Mouse (Mus musculus): ENCODE measurements around the gene Araf. TPM values are rescaled to one million over a fixed set of nuclear protein-coding genes. Genes with fewer than 3 reads are reported as not detected.

Araf gene
- total and polyA plus RNA-seq, 3 experiments, result 81.1 to 135 (median 88.0) TPM

- intact Hi-C loops (cut with DNase I), result no loop called here
Observed at GRCm38 (mm10) chrX:20875241-20875640, 77.6 kb downstream of the Araf start.

GRCm38 (mm10) chrX:20910074-20910473 lies 112.5 kb downstream of the Araf start:
- 25% methylated on average over 3 of the region's 3 CpGs for WGBS
- H3K4me3 ChIP-seq, result no peak overlapping the region
- intact Hi-C loops (cut with DNase I), result no loop called here

More at GRCm38 (mm10) chrX:20875241-20875640, 77.6 kb downstream of the Araf start:
- no peak for DNase-seq
- no peaks in the 10 kb centered on the region for H3K27me3 ChIP-seq (ENCODE audit: control insufficient read depth, insufficient read depth, low read length)
- H3K79me2 ChIP-seq (replicated peaks; ENCODE audit: control insufficient read depth, insufficient read depth, low read length), result no peaks in the 10 kb centered on the region
- no peak for TF ChIP-seq POLR2A (IDR thresholded peaks at IDR 0.05; ENCODE audit: insufficient read depth, low read depth, low read length)
- TF ChIP-seq CTCF (IDR thresholded peaks at IDR 0.05), result no peak
- no peak for TF ChIP-seq EP300 (IDR thresholded peaks at IDR 0.05; ENCODE audit: insufficient read depth, low read depth, low read length)
- 79% methylated on average over 3 of the region's 3 CpGs for WGBS
- H3K9ac ChIP-seq (ENCODE audit: low read depth, low read length), result no peak overlapping the region
- H3K4me3 ChIP-seq, result no peak overlapping the region
- no peak overlapping the region for H3K27ac ChIP-seq
- H3K36me3 ChIP-seq (ENCODE audit: control insufficient read depth, insufficient read depth, low read length), result no peaks in the 10 kb centered on the region
- no peaks in the 10 kb centered on the region for H3K4me1 ChIP-seq (ENCODE audit: control insufficient read depth, insufficient read depth, low read length)

More at GRCm38 (mm10) chrX:20910074-20910473, 112.5 kb downstream of the Araf start:
- DNase-seq, result no peak
- Histone ChIP-seq H3K4me1 (ENCODE audit: control insufficient read depth, insufficient read depth, low read length) (no peaks in the 10 kb centered on the region), H3K36me3 (ENCODE audit: control insufficient read depth, insufficient read depth, low read length) (no peaks in the 10 kb centered on the region), H3K79me2 (replicated peaks; ENCODE audit: control insufficient read depth, insufficient read depth, low read length) (no peaks in the 10 kb centered on the region), H3K9ac (ENCODE audit: low read depth, low read length) (no peak overlapping the region), H3K27me3 (ENCODE audit: control insufficient read depth, insufficient read depth, low read length) (no peaks in the 10 kb centered on the region), H3K27ac (no peak overlapping the region)
- TF ChIP-seq CTCF (IDR thresholded peaks at IDR 0.05) (no peak), POLR2A (IDR thresholded peaks at IDR 0.05; ENCODE audit: insufficient read depth, low read depth, low read length) (no peak), EP300 (IDR thresholded peaks at IDR 0.05; ENCODE audit: insufficient read depth, low read depth, low read length) (no peak)

Small RNAs within 50 kb of the gene (microRNA-seq; reads per million reads assigned to microRNA genes)
- gene Gm24824 (0 reads per million in 2 experiments), gene Mir5617 (0.39 to 1.1 reads per million in 2 experiments)

Other genes with a start within 250 kb of the Araf start
- under 1 TPM; 0.27 to 0.60 TPM for gene Rgn, start 248.0 kb upstream of the Araf start, total RNA-seq (2021)
- gene Rgn, start 248.0 kb upstream of the Araf start, polyA plus RNA-seq (2012; rRNA removed), result 0.12 and 0.38 TPM in 2 replicates
- 10 to 100 TPM; 18.9 to 19.3 TPM for gene Rbm10, start 180.3 kb upstream of the Araf start, total RNA-seq (2021)
- gene Rbm10, start 180.3 kb upstream of the Araf start, polyA plus RNA-seq (2012; rRNA removed), result 22.3 and 31.5 TPM in 2 replicates
- 100 to 1,000 TPM; 627 to 694 TPM for gene Ndufb11, start 180.2 kb upstream of the Araf start, total RNA-seq (2021)
- gene Ndufb11, start 180.2 kb upstream of the Araf start, polyA plus RNA-seq (2012; rRNA removed), result 486 and 615 TPM in 2 replicates
- 100 to 1,000 TPM; 206 to 211 TPM for gene Uba1, start 139.5 kb upstream of the Araf start, total RNA-seq (2021)
- 180 and 241 TPM in 2 replicates for gene Uba1, start 139.5 kb upstream of the Araf start, polyA plus RNA-seq (2012; rRNA removed)
- gene Cdk16, start 109.9 kb upstream of the Araf start, total RNA-seq (2021), result 100 to 1,000 TPM; 110 to 117 TPM
- 190 and 269 TPM in 2 replicates for gene Cdk16, start 109.9 kb upstream of the Araf start, polyA plus RNA-seq (2012; rRNA removed)
- gene Usp11, start 93.9 kb upstream of the Araf start, total RNA-seq (2021), result 1 to 10 TPM; 5.3 to 7.0 TPM
- 5.9 and 10.8 TPM in 2 replicates for gene Usp11, start 93.9 kb upstream of the Araf start, polyA plus RNA-seq (2012; rRNA removed)
- gene Timp1, start 72.4 kb downstream of the Araf start, total RNA-seq (2021), result 1 to 10 TPM; 3.2 to 3.7 TPM
- gene Timp1, start 72.4 kb downstream of the Araf start, polyA plus RNA-seq (2012; rRNA removed), result 12.9 and 13.2 TPM in 2 replicates
- gene Syn1, start 123.2 kb downstream of the Araf start, total RNA-seq (2021), result under 1 TPM; 0.16 to 0.31 TPM
- gene Syn1, start 123.2 kb downstream of the Araf start, polyA plus RNA-seq (2012; rRNA removed), result 0.35 and 0.57 TPM in 2 replicates
- 10 to 100 TPM in 1 of 2 experiments, 1 to 10 TPM in 1; 7.9 to 12.8 TPM for gene Cfp, start 133.7 kb downstream of the Araf start, total RNA-seq (2021)
- gene Cfp, start 133.7 kb downstream of the Araf start, polyA plus RNA-seq (2012; rRNA removed), result 10.8 and 12.2 TPM in 2 replicates
- 10 to 100 TPM in 1 of 2 experiments, 1 to 10 TPM in 1; 8.6 to 10.1 TPM for gene Elk1, start 152.8 kb downstream of the Araf start, total RNA-seq (2021)
- 11.9 and 14.0 TPM in 2 replicates for gene Elk1, start 152.8 kb downstream of the Araf start, polyA plus RNA-seq (2012; rRNA removed)
- gene Uxt, start 164.2 kb downstream of the Araf start, total RNA-seq (2021), result 10 to 100 TPM; 33.5 to 42.8 TPM
- 21.9 and 36.8 TPM in 2 replicates for gene Uxt, start 164.2 kb downstream of the Araf start, polyA plus RNA-seq (2012; rRNA removed)

Data from heart, adult 2 months (tissue).